Mouse (Mus musculus) T-helper 17 cell (primary cell): ENCODE data around the gene Etfdh.
"Not testable (repeated sequence)": the region's sequence is repeated elsewhere in the genome, so short reads cannot be mapped to it uniquely, and the experiment has no call there.

ENCODE experiments used
- in situ Hi-C, 2 experiments: fragments of 300-600 bp; cut with MboI, MseI; formaldehyde crosslinking; loops; 1 replicate in 1 of 2; 2 replicates in 1 of 2; pipeline ENCODE4 v1.15.1; 2025; ENCODE audit warnings: high pct_unique_total_duplicates in 2 of 2

Gene Etfdh

DNA sequence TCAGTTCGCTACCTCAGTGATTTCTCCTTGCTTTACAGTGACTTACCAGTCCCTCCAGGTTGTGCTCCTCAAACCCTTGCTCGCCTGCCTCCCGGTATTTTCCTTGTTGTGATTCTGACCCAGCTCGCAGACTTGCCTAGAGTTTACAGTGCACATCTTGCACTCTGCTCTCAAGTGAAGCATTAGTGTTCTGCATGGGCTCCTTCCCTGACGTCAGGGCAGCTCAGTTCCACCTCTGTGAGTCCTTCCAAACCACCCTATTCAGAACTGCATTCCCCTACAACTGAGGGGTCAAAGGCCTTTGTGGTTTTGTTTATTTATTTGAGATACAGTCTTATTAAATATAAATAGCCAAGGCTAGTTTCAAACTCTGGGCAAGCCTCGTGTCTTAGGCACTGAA is 51.1 kb downstream of the Etfdh start:
- in situ Hi-C loops = no loop called here

DNA sequence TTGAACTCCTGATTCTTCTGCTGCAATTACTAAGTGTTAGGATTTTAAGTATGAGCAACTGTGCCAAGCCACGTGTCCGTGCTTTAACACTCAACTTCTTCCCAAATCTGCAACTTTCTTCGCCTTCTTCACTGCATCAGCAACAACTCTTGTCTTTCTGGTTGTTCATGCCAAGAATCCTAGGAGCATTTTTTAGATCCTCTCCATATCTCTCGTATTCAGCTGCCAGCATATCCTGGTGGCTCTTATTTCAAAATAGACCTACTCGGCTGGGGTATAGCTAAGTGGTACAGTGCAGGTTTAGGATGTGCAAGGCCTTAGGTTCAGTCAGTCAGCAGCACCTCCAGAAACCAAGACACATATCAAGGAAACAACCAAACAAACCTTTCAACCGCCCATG is 51.7 kb downstream of the Etfdh start:
- in situ Hi-C loops = no loop called here

DNA sequence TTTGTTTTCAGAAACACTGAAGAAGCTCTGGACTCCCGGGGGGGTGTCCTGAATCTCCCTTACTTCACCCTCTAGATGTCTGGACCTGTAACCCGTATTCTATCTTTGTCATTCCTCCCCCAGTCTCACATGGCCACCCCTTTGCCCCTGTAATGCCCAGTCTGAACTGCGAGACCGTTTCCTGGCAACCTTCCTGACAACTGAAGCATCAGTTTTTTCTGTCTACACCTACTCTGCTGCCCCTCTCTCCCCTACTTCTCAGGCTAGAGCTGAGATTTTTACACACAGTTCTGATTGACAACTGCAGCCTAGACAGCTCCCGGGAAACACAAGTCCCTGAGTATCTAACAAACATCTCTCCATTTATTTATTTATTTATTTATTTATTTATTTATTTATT is 52.4 kb downstream of the Etfdh start:
- in situ Hi-C loops = no loop called here

DNA sequence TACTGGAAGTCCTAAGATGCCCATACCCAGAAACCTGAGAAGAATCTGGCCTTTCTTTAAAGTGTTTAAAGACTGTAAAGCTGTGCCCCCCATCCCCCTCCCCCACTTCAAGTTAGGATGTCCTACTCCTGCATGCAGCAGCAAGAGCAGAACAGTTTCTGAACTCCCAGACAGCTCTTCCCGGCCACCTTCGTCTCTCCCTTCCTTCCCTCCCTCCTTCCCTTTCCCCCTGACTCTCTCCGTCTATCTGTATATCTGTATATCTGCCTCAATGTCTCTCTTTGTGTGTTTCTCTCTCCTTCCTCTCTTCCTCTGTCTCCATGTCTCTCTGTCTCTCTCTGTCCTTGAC is 52.9 kb downstream of the Etfdh start:
- in situ Hi-C loops = no loop called here

DNA sequence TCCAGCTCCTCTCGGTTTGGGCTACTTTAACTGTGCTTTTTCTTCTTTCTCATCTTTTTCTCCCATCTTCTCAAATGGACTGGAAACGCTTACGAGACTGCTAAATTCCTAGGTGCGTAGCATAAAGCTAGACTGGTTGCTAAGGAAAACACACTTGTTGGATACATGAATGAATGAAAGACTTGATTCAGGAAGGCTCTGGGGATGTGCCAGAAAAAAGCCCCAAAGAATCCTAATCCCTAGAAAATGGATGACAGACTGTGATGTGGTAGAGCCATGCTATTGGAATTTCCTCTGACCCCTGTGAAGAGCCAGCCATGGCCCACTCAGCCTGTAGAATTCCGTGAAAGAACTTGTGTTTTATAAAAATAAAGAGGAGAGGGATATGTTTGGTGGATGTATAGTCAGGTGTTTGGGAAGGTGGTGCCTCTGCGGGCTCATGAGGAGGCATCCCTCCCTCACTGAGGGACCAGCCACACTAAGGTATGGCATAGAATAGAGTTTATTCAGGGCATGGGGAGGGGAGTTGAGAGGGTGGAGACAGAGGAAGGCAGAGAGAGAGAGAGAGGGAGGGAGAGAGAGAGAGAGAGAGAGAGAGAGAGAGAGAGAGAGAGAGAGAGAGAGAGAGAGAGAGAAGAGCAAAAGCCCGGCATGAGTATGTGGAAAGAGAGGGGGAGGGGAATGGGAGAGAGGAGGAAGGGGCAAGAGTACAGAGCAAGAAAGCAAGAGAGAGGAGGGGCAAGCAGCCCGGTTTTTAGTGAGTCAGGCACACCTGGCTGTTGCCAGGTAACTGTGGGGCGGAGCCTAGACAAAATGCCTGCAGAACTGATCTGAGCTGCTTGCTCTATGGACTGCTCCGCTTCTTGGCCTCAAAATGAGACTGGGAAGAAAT is 53.5 kb downstream of the Etfdh start:
- in situ Hi-C loops = no loop called here

DNA sequence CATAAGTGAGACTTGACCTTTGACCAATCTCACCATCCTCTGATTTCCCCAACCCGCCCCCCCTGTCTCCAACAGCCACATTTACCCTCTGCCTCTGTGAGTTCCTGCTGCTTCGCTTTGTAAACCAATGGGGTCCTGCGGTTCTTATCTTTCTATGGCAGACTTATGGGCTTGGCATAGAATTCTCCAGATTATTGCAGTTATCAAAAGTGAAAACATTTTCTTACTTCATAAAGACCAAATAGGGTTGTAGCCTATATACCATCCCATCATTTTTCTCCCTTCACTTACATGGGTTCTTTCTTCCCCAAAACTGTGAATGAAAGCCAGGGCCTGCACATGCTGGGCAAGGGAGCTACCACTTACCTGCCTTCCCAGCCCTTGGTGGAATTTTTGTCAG is 55.0 kb downstream of the Etfdh start:
- in situ Hi-C loops = no loop called here

DNA sequence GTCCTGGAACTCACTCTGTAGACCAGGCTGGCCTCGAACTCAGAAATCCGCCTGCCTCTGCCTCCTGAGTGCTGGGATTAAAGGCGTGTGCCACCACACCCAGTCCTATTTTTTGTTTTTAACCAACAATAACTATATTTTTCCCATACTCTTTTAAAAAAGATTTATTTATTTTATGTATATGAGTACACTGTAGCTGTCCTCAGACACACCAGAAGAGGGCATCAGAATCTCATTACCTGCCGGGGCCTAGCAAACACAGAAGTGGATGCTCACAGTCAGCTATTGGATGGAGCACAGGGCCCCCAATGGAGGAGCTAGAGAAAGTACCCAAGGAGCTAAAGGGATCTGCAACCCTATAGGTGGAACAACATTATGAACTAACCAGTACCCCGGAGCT is 55.9 kb downstream of the Etfdh start:
- in situ Hi-C loops = not testable (repeated sequence)

DNA sequence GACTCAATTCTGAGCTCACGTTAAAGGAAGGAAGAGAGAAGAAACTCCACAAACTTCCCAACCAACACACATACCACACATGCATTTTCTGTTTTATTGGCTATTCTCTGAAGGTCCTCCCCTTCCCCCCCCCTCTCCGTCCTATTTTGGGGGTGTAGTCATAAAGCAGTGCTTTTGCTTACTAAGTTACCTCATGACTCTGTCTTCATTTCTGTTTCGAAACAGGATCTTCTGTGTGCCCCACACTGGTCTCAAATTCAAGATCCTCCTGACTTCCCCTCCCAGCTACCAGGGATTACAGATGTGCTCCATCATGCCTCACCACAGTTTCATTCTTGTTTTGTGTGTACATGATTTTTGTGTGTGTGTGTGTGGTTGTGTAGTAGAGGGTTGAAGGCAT is 56.9 kb downstream of the Etfdh start:
- in situ Hi-C loops = no loop called here

DNA sequence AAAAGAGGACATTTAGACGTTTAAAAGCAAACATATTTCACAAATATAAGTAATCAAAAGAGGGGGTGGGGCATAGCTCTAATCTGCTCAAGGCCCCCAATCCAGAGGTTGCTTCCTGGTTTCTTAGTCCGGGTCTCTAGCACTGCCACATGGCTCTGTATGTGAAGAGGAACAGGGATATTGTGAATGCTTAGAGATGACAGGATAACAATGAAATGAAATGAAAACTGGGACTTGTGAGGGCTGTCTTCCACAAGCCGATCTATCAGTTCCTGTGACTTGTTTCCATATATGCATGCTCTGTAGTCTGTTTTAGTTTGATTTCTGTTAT is 60.0 kb downstream of the Etfdh start:
- in situ Hi-C loops = loop anchor here in 1 of 2 experiments (10.0 kb wide), 1 partner anchor 605 kb away; no protein-coding TSS in a partner anchor

DNA sequence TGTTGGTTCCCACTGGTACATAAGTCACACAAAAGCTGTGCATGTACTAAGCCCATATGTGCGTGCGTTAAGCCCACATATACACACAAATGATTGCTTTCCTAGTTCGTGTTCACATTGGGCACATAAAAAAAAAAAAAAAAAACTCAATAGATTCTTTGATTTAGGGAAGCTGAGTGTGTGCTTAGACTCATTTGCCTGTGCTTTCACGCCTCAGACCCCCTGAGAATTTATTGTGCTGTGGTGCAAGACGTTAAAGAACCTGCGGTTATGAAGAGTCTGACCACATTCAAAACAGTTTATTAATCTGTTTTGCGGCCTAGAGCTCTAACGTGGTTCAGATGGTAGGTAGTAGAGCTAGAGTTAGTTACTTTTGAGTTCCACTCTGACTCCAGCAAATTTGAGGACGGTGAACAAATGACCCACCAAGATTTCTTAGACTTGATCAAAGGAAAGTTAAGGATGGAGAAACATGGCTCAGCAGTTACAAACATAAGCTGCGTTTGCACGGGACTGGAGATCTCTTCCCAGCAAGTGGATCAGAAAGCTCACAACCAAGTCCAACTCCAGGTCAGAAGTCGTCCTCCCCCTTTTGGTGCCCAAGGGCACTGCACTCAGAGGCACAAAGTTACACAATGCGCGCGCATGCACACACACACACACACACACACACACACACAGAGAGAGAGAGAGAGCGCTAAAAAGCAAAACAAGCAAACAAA is 60.5 kb downstream of the Etfdh start:
- in situ Hi-C loops = loop anchor here in 1 of 2 experiments (10.0 kb wide), 1 partner anchor 604 kb away; no protein-coding TSS in a partner anchor

DNA sequence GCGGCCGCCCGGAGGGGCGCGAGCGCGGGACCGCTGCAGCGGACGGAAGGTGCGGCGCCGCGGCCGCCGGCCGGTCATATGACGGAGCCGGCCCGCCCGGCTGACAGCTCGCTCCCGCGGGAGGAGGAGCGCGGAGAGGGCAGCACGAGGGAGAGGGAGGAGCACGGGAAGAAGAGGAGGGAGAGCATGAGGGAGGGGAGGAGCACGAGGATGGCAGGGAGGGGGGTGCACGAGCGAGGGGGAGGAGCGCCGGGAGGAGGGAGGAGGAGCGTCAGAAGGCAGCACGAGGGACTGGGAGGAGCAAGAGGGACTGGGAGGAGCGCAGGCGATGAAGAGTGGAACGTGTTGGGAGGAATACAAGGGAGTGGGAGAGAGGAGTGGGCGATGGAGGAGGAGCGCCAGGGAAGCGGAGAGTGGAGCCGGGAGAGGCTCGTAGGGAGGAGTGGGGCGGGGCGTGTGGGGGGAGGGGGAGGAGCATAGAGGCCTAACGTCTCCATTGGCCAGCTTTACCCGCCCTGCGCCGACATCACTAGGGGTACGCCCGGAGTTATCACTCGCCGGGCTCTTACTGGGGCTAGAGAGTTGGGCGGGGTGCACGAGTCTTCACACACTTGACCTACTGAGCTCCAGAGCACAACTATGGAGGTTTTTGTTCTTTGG is 61.5 kb downstream of the Etfdh start, which contains the start of gene Fnip2:
Gene Fnip2, minus strand, starts transcription at position 94 of the 660 bp plus-strand sequence.
- in situ Hi-C loops = loop anchor here in 1 of 2 experiments (10.0 kb wide), 1 partner anchor 603 kb away; no protein-coding TSS in a partner anchor

DNA sequence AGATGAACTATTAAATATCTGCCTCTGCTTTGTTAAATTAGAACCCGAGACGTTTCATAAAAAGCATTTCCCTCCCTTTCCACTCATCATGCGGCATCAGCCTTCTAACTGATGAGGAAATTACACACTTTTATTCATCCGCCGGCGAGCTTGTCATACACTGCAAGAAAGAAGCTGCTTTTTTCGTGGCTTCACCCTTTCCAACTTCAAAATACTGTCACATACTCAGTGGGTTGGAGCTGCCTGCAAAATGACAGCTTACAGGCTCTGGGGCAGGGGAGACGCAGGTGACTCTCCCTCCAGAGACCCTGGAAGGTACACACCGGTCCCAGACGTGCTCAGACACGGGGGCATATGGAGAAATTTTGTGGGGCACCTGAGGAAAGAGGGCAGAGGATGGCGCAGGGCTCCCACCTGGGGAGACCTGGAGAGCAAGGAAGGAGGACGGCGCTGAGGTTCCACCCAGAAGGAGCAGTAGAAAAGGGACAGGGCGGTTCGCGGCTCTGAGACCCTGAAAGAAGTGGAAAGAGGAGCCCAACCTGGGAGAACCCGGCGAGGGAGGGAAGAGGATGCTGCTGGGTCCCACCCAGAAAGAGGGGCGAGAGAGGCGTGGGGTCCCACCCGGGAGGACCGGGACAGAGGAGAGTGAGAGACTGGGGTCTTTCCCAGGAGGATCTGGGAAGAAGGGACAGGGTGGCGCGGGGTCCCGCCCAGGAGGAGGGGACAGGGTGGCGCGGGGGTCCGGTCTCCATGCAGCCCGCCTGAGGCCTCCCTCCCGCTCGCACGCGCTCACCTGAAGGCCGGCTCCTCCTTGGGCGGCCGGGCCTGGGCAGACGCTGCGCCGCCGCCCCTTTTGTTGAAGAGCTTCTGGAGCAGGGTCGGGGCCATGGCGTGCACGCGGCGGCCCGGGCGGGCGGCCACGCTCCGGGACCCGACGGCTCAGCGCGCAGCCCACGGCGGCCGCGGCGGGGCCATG is 62.3 kb downstream of the Etfdh start:
- in situ Hi-C loops = loop anchor here in 1 of 2 experiments (10.0 kb wide), 1 partner anchor 602 kb away; no protein-coding TSS in a partner anchor

DNA sequence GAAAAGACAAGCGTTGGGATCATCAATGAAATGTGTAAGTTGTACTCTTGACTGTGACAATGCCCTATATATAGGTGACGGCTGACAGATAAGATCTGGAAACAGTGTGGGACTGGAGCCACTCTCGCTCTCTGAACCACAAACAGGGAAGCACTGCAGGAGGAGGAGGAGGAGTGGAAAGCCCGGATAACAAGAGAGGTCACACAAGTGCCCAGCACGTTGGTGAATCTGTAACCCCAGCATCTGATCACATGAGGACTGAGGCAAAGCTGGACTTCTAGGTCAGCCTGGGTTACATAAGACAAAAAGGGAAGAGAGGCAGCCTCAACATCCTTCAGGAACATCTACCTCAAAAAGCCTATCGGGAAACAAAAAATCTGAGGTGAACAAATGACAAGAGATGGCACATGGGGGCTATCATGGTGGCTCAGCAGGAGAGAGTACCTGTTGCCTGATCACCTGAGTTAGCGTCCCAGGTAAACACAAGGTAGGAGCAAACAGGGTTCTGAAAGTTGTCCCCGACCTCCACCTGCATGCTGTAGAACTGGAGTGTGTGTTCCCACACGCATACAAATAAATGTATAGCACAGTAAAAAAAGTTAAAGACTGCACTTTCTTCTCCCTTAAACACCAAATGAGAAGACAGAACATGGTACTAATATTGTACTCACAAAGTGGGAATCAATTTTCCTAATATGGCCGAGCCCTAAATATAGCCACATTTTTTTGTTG is 64.3 kb downstream of the Etfdh start:
- in situ Hi-C loops = loop anchor here in 1 of 2 experiments (10.0 kb wide), 1 partner anchor 600 kb away; no protein-coding TSS in a partner anchor

DNA sequence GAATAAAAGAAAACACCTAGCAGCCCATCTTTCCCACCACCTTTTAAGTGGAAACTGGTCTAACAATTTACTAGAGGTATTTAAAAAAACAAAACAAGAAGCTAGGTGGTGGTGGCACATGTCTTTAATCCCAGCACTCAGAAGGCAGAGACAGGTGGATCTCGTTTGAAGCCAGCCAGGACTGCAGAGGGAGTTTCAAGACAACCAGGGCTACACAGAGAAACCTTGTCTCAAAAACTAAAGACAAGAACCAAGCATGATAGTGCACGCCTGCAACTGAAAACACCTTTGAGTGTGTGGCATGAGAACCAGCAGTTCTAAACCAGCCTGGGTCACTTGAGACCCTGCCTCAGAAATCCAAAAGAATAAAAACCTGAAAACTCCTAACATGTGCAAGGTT is 65.8 kb downstream of the Etfdh start:
- in situ Hi-C loops = loop anchor here in 1 of 2 experiments (10.0 kb wide), 1 partner anchor 599 kb away; no protein-coding TSS in a partner anchor

DNA sequence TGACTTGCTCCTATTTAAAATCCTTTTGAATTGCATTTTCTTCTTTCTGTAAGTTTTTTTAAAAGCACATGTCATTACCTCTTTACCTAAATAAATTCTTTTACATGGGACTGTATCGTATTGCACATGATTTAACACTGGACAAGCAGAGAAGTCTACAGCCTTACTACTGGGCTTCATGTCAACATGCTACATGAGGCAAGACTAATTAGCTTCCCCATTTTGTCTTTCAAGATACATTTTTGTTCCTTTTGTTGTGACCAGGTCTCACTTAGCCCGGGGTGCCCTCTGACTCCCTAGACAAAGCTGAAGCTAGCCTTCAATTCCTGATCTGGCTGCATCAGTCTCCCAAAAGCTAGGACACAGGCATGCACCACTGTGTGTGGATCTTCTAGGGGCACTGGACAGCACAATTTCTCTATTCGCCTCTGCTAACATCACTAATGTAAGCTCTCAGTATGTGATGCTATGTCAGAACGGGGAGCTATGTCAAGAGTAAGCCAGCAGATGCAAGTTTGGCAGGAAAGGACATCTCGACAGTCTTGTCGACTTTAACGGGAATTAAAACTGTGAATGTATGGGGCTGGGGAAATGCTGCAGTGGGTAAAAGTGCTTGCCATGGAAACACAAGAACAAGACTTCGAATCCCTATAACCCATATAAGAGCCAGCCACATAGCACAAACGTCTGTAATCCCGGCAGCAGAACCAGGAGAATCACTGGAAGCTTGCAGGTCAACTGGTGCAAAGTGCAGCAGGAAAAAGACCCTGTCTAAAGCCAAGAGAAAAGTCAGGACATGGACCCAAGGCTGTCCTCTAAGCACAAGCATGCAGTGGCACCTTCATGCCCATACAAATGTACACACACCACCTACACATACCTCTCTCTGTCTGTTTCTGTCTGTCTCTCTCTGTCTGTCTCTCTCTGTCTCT is 67.2 kb downstream of the Etfdh start:
- in situ Hi-C loops = loop anchor here in 1 of 2 experiments (10.0 kb wide), 1 partner anchor 597 kb away; no protein-coding TSS in a partner anchor

DNA sequence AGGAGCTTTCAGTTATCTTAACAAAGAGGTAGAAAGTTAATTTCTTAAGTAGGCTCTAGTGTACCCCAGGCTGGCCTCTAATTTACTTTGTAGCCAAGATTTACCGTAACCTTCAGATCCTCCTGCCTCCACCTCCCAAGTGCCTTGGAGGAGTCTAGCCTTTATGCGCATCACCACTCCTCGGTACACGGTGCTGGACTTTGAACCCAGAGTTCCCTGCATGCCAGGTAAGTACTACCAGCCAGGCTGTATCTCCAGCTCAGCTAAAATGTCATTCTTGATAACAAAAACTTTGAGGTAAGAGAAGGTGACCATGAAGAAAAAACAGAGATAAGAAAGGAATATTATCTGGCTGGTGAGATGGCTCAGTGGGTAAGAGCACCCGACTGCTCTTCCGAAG is 68.7 kb downstream of the Etfdh start:
- in situ Hi-C loops = loop anchor here in 1 of 2 experiments (10.0 kb wide), 1 partner anchor 596 kb away; no protein-coding TSS in a partner anchor

DNA sequence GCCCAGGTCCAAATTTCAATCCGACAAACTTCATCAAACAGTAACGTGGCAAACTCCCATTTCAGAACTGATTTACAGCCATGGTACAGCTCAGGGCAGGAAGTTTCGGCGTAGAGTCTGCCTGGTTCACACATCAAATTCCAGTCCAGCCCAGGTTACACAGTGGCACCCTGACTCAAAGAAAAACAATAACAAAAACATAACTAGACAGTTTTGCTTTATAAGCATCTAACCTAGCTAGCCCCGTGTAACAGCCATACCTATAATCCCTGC is 69.6 kb downstream of the Etfdh start:
- in situ Hi-C loops = loop anchor here in 1 of 2 experiments (10.0 kb wide), 1 partner anchor 595 kb away; no protein-coding TSS in a partner anchor

DNA sequence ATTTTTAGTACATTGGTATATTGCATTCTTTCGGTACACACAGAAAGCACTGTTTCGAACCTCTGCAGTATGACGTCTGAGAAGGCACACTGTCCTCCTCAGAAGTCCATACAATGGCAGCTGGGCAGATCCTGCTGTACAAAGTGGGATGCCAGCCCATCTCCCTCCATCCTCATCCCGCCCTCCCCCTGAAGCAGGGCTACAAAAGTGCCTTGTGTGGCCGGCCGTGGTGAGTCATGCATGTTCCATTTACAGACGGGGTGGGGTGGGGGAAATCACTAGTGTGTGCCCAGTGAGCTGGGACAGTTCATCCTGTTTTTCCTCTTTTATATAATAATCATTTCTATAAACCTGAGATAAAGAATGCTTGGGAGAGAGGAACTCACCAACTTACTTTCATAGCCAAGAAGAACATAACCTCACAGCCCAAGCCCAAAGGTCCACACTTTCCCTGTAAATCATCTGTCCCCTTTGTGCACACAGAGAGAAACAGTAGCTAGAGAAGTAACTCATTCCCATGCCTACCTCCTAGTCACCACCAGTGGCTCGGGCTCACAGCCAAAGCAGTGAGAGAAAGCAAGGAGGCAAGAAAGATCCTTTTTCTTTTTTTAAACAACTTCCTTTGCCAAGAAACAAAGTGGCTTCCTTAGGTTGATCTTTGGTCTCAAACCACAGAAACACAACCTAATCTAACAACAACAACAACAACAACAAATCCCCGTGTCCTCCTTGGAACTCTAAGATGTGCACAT is 70.1 kb downstream of the Etfdh start:
- in situ Hi-C loops = no loop called here
